Mouse (Mus musculus): ENCODE results near the gene Lipc.

DNA sequence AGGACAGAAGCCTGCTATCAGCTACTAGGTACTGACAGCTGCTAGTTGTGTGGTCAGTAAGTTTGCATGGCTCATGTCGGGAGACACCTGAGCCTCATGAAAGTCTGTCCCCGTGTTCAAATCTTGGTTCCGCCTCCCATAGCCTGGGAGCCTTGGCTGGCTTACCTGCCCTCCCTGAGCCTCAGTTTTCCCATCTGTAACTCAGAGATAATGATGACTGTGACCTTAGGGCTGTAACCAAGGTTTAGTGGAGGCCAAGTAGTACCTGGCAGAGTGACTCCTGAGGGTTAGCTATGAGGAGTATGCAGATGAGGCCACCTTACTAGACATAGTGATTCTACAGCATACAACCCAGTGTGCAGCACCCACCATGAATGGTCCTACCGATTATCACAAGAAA is 81.7 kb downstream of the Lipc start:
- TF ChIP-seq TCF12 (IDR thresholded peaks at IDR 0.05; ENCODE audit: insufficient read depth, poor library complexity, severe bottlenecking) (no peak), POLR2A (IDR thresholded peaks at IDR 0.05; ENCODE audit: insufficient read length, low read depth) (no peak), MAX (IDR thresholded peaks at IDR 0.05; ENCODE audit: low read depth) (no peak), USF1 (IDR thresholded peaks at IDR 0.05; ENCODE audit: low read depth) (no peak), MYOG (IDR thresholded peaks at IDR 0.05; ENCODE audit: control insufficient read depth in 1 of 3, insufficient read depth in 1 of 3, insufficient read length in 2 of 3, low read depth in 2 of 3) (no peak)

Measured in myocyte (in vitro differentiated cells).